Mouse (Mus musculus) neural tube, embryonic 14.5 days (tissue): ENCODE data around the gene Heatr5a. TPM values are rescaled to one million over a fixed set of nuclear protein-coding genes. Genes with fewer than 3 reads are reported as not detected.

Experiments
- ATAC-seq: fragments of 200-750 bp; cut with Nextera tagmentation; 2 replicates; pipeline ENCODE4 v1.8.0; 2017; ENCODE audit warnings: low read depth, mild to moderate bottlenecking, moderate TSS enrichment, moderate library complexity
- H3K27ac ChIP-seq: fragments of 300-500 bp; sonication (generic); 2 replicates; pipeline ENCODE4 v1.5.1; 2014; ENCODE audit warnings: low read depth, mild to moderate bottlenecking, control low read depth, low read length, moderate library complexity, mixed read lengths
- H3K27me3 ChIP-seq: fragments of 300-500 bp; sonication (generic); 2 replicates; pipeline ENCODE4 v1.6.1; 2014; ENCODE audit warnings: low read length; ENCODE audit not compliant: control insufficient read depth, insufficient read depth
- H3K36me3 ChIP-seq: fragments of 300-500 bp; sonication (generic); 2 replicates; pipeline ENCODE4 v1.6.1; 2014; ENCODE audit warnings: low read length, mixed read lengths; ENCODE audit not compliant: control insufficient read depth, insufficient read depth
- H3K4me1 ChIP-seq: fragments of 300-500 bp; sonication (generic); 2 replicates; pipeline ENCODE4 v1.6.1; 2014; ENCODE audit warnings: low read length; ENCODE audit not compliant: control insufficient read depth, insufficient read depth
- H3K4me2 ChIP-seq: fragments of 300-500 bp; sonication (generic); 2 replicates; pipeline ENCODE4 v1.6.1; 2014; ENCODE audit warnings: mild to moderate bottlenecking, low read depth, low read length, control low read depth
- H3K4me3 ChIP-seq: fragments of 300-500 bp; sonication (generic); 2 replicates; pipeline ENCODE4 v1.5.1; 2014; ENCODE audit warnings: low read depth, low read length, control low read depth, mixed read lengths
- H3K9ac ChIP-seq: fragments of 300-500 bp; sonication (generic); replicated peaks from 2 replicates; pipeline ENCODE4 v1.6.1; 2014; ENCODE audit warnings: low read depth, mild to moderate bottlenecking, control low read depth, low read length, mixed read lengths
- H3K9me3 ChIP-seq: fragments of 300-500 bp; sonication (generic); 2 replicates; pipeline ENCODE4 v1.6.1; 2016; ENCODE audit warnings: low read length; ENCODE audit not compliant: control insufficient read depth
- WGBS: fragments of 180-500 bp; shearing (Covaris S2); extraction: QIAGEN DNeasy Blood & Tissue Kit; methylation state at CpG from one replicate; pipeline ENCODE4 v1.1.7; 2014; 5-methylcytosine and 5-hydroxymethylcytosine counted together
- polyA plus RNA-seq: library from polyadenylated mRNA; unstranded; fragments of >200 nt; fragmentation: Nextera tagmentation; extraction: Ambion mirVana; gene quantifications from 2 replicates; pipeline ENCODE4 v1.2.1, GENCODE M21; 2014

The Heatr5a gene
- polyA plus RNA-seq, 1 experiment from 2014 or later, result 9.1 TPM

DNA sequence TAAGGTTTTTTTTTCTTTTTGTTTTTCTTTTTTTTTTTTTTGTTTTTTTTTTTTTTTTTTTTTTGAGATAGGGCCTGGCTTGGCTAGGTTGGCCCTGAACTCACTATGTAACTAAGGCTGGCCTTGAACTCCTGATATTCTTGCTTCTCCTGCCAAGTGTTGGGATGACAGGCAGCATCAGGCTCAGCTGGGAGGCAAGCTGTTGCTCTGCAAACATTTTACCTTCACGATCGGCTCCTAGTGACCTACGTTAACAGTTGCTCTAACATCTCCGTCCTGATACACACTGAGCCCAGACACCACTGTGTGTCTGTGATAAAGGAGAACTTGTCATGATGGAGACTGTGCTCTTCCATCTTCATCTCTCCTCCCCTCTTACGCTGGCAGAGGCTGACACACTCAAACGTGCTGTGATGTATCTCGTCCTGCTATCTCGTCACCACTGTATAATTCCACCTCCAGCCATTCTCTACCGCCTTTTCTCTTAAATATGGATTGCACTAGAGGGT, 87.8 kb downstream of the Heatr5a start:
- Histone ChIP-seq H3K27ac (no peak overlapping the region), H3K9ac (no peak overlapping the region), H3K4me2 (no peak overlapping the region), H3K36me3 (peaks cover 8% of the 10 kb centered on the region; the same call in 1 of the 2 replicates), H3K27me3 (no peaks in the 10 kb centered on the region), H3K4me3 (no peak overlapping the region), H3K9me3 (no peaks in the 10 kb centered on the region), H3K4me1 (no peaks in the 10 kb centered on the region)
- 93% methylated on average over 9 of the region's 9 CpGs for WGBS
- no peak for ATAC-seq

DNA sequence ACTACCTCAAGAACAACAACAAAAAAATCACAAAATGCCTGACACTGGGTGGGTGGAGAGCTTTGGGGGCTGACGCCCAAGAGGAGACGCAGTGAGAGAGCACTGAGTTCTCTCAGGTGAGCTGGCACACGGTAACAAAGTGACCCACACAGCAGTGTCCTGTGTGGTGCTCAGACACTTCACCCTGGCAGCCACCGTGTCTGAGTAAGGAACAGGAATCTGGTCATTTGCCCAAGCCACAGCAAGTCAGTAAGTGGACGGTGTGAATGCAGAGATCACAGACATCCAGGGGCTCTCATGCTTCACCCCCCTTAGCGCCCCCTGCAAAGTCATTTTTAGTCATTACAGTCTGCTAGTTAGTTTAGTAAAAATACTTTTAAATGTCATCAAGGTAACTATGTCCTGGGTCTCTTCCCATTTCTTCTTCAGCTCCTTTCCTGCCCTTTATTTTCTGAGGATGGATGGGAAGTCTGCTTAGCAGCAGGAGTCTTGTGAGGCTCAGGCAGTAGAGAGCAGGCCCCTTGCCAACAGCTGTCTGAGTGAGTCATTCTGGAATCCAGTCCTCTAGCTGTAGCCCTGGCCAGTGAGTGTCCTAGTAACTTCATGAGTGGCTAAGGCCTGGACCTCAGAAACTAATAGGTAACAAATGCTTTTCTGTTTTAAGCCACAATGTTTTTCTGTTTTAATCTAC, 88.4 kb downstream of the Heatr5a start:
- WGBS, result 79% methylated on average over 6 of the region's 6 CpGs
- no peak overlapping the region for H3K27ac ChIP-seq
- H3K9ac ChIP-seq, result no peak overlapping the region
- no peak overlapping the region for H3K4me3 ChIP-seq
- no peak overlapping the region for H3K4me2 ChIP-seq
- no peaks in the 10 kb centered on the region for H3K4me1 ChIP-seq
- H3K9me3 ChIP-seq, result no peaks in the 10 kb centered on the region
- ATAC-seq, result no peak
- no peaks in the 10 kb centered on the region for H3K27me3 ChIP-seq
- H3K36me3 ChIP-seq, result peaks cover 8% of the 10 kb centered on the region; the same call in 1 of the 2 replicates

DNA sequence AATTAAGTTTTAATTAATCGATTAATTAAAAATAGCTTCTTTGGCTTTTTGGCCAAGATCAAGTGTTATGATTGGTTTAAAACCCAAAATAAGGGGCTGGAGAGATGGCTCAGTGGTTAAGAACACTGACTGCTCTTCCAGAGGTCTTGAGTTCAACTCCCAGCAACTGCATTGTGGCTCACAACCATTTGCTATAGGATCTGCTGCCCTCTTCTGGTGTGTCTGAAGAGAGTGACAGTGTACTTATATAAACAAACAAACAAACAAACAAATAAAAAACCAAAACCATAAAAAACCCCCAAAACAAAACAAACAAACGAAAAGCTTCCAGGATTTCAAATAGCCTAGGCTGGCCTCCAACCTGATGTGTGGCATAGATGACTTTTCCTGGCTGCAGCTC, 89.3 kb downstream of the Heatr5a start:
- H3K36me3 ChIP-seq, result peaks cover 8% of the 10 kb centered on the region; the same call in 1 of the 2 replicates
- H3K27me3 ChIP-seq, result no peaks in the 10 kb centered on the region
- no peak overlapping the region for H3K4me3 ChIP-seq
- H3K9ac ChIP-seq, result no peak overlapping the region
- WGBS, result 89% methylated on average over 2 of the region's 2 CpGs
- H3K9me3 ChIP-seq, result no peaks in the 10 kb centered on the region
- no peak overlapping the region for H3K4me2 ChIP-seq
- ATAC-seq, result no peak
- no peaks in the 10 kb centered on the region for H3K4me1 ChIP-seq
- H3K27ac ChIP-seq, result no peak overlapping the region

DNA sequence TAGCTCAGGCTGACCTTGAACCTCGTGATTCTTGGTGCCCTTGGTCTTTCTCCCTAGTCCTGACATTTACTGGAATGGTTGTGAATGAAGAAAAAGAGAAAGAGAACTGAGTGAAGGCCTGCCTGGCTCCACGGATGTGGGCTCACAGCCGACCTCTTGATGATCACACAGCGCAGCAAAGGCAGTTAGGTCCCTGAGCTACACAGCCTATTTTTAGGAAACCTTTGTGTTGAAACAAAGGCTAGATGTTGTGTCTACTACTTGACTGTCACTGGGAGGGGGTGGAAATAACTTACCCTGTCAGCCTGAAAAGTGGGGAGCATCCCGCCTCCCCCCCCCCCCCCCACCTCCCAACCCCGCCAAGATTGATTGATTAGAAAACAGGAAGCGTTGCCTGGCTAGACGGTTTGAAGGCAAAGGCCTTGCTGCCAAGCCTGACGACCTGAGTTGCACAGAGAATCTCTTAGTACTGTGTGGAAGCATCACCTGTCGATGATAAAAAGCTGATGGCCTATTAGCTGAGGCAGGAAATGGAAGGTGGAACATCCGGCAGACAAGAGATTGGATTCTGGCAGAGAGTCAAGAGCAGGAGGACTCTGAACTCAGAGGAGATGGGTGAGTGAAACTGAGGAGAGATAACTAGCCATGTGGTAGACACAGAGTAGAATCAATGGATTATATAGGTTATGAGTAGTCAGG, 99.5 kb downstream of the Heatr5a start:
- no peaks in the 10 kb centered on the region for H3K9me3 ChIP-seq
- H3K27ac ChIP-seq, result no peak overlapping the region
- no peaks in the 10 kb centered on the region for H3K36me3 ChIP-seq
- H3K4me3 ChIP-seq, result no peak overlapping the region
- no peak overlapping the region for H3K9ac ChIP-seq
- no peak for ATAC-seq
- H3K27me3 ChIP-seq, result no peaks in the 10 kb centered on the region
- 37% methylated on average over 11 of the region's 11 CpGs for WGBS
- no peaks in the 10 kb centered on the region for H3K4me1 ChIP-seq
- H3K4me2 ChIP-seq, result no peak overlapping the region

DNA sequence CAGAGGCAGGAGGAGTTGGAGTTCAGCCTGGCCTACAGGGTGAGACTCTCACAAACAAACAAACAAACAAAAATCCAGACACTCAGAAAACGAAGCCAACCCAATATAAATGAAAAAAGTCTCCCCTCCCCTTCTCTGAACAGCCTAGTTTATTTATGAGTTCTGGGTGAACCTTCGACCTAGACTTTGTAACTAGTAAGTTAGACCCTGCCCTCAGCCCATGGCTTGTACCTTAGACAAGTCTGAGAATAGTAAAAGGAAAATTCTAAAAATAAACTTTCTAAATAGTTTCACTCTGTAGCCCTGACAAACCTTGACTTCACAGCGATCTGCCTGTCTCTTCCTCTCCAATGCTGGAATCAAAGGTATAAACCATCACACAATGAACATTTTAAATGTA, 101.6 kb downstream of the Heatr5a start:
- no peak overlapping the region for H3K4me2 ChIP-seq
- no peaks in the 10 kb centered on the region for H3K36me3 ChIP-seq
- no peak overlapping the region for H3K4me3 ChIP-seq
- no peak for ATAC-seq
- H3K27me3 ChIP-seq, result no peaks in the 10 kb centered on the region
- 84% methylated on average over 3 of the region's 3 CpGs for WGBS
- H3K9ac ChIP-seq, result no peak overlapping the region
- peaks cover 6% of the 10 kb centered on the region; the same call in 1 of the 2 replicates for H3K4me1 ChIP-seq
- H3K27ac ChIP-seq, result no peak overlapping the region
- no peaks in the 10 kb centered on the region for H3K9me3 ChIP-seq

DNA sequence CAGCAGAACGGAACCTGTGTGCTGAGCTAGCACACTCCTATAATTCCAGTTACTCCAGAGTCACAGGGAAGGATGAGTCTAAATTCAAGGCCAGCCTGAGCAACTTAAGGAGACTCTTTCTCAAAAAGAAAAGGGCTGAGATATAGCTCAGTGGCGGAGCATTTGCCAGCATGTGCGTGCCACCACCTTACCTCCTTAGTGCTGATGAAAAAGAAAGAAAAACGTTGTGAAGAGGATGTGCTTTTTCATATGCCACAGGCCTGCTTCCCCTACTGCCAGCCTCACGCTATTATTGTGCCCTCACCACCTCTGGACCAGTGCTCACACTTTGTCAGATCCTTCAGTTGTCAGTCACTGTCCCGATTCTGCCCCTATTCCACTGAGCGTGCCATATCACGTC, 104.0 kb downstream of the Heatr5a start:
- Histone ChIP-seq H3K4me3 (no peak overlapping the region), H3K4me1 (peaks cover 6% of the 10 kb centered on the region; the same call in 1 of the 2 replicates), H3K27me3 (no peaks in the 10 kb centered on the region), H3K9me3 (no peaks in the 10 kb centered on the region), H3K9ac (no peak overlapping the region), H3K36me3 (no peaks in the 10 kb centered on the region), H3K27ac (no peak overlapping the region), H3K4me2 (no peak overlapping the region)
- 81% methylated on average over 8 of the region's 8 CpGs for WGBS
- ATAC-seq, result no peak

DNA sequence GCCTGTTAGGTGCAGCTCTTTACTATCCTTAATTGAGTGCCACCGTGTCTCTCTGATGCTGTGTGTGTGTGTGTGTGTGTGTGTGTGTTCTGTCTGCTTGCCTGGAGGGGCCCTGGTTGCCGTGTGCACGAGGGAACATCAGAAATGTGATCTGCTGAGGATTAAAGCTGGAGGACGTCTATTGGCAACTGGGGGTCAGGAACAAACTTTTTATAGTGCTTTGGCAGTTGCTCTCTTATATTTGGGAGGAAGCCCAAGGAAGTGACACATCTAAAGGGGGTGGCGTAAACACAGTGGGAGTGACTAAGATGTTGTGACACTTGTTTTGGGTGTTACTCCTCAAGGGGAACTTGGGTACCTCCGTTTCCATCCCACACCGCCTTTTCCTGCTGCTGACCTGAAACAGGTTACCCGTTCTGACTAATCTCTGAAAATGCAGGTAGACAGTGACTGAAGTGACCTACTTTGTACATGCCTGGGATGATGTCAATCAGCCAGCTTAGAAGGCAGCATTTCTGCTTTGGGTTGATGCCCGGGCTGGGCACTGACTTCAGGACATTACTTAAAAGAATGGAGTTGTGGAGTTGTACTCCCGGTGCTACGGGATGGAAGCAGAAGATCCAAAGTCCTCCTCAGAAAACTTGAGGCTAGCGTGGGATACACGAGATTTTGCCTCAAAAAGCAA, 104.8 kb downstream of the Heatr5a start:
- Histone ChIP-seq H3K9me3 (no peaks in the 10 kb centered on the region), H3K36me3 (no peaks in the 10 kb centered on the region), H3K9ac (no peak overlapping the region; the same call in 1 of the 2 replicates), H3K27ac (no peak overlapping the region), H3K27me3 (no peaks in the 10 kb centered on the region), H3K4me2 (no peak overlapping the region), H3K4me3 (no peak overlapping the region), H3K4me1 (peaks cover 6% of the 10 kb centered on the region; the same call in 1 of the 2 replicates)
- 68% methylated on average over 13 of the region's 13 CpGs for WGBS
- ATAC-seq, result 0 out of 2 replicates have a peak, but pooled peaks have one; percentile 5

DNA sequence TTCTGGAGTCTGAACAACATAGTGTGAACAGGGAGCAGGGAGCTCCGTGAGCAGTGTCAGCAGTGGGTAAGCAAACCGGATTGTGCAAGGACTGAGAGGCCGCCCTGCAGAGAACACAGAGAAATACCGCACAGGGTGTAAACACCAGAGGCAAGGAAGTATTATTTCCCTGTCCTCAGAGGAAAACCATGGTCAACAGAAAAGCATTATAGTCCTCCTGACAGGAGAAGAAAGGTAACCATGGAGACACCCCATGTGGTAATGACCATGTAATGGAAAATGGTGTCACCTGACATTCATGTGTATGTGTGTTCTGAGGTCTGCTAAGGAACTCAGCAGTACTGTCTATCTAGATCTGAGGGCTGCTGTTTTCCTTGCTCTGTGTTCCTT, 105.3 kb downstream of the Heatr5a start:
- no peak overlapping the region; the same call in 1 of the 2 replicates for H3K9ac ChIP-seq
- H3K4me2 ChIP-seq, result no peak overlapping the region
- no peak overlapping the region; the same call in 1 of the 2 replicates for H3K27ac ChIP-seq
- no peaks in the 10 kb centered on the region for H3K27me3 ChIP-seq
- peaks cover 6% of the 10 kb centered on the region; the same call in 1 of the 2 replicates for H3K4me1 ChIP-seq
- no peak overlapping the region for H3K4me3 ChIP-seq
- WGBS, result 12% methylated on average over 4 of the region's 4 CpGs
- H3K9me3 ChIP-seq, result no peaks in the 10 kb centered on the region
- no peaks in the 10 kb centered on the region for H3K36me3 ChIP-seq
- ATAC-seq, result peak; percentile 86
